Mouse (Mus musculus) limb, embryonic 14.5 days (tissue): ENCODE results near the gene Dlg2. TPM values are rescaled to one million over a fixed set of nuclear protein-coding genes. Genes with fewer than 3 reads are reported as not detected.

Experiments
- ATAC-seq: fragments of 200-750 bp; cut with Nextera tagmentation; 2 replicates; pipeline ENCODE4 v1.8.0; 2017; ENCODE audit warnings: low read depth, moderate number of reproducible peaks, moderate TSS enrichment; ENCODE audit not compliant: low FRiP score
- DNase-seq: peaks from one replicate; pipeline ENCODE4 v3.0.0-alpha.2; 2015; ENCODE audit warnings: low spot score
- H3K27ac ChIP-seq: fragments of 300-500 bp; sonication (generic); replicated peaks from 2 replicates; pipeline ENCODE4 v1.5.1; 2014; ENCODE audit warnings: low read depth, mild to moderate bottlenecking, low read length, moderate library complexity, mixed read lengths
- H3K27me3 ChIP-seq: fragments of 300-500 bp; sonication (generic); 2 replicates; pipeline ENCODE4 v1.6.1; 2014; ENCODE audit warnings: low read length, mixed read lengths; ENCODE audit not compliant: control insufficient read depth, insufficient read depth
- H3K36me3 ChIP-seq: fragments of 300-500 bp; sonication (generic); 2 replicates; pipeline ENCODE4 v1.6.1; 2014; ENCODE audit warnings: mild to moderate bottlenecking, low read length, moderate library complexity, mixed read lengths; ENCODE audit not compliant: control insufficient read depth, insufficient read depth
- H3K4me1 ChIP-seq: fragments of 300-500 bp; sonication (generic); 2 replicates; pipeline ENCODE4 v1.6.1; 2014; ENCODE audit warnings: antibody characterized with exemption, low read length, mixed read lengths; ENCODE audit not compliant: control insufficient read depth, insufficient read depth
- H3K4me2 ChIP-seq: fragments of 300-500 bp; sonication (generic); replicated peaks from 2 replicates; pipeline ENCODE4 v1.6.1; 2014; ENCODE audit warnings: low read depth, mild to moderate bottlenecking, low read length, moderate library complexity; ENCODE audit not compliant: severe bottlenecking
- H3K4me3 ChIP-seq: fragments of 300-500 bp; sonication (generic); replicated peaks from 2 replicates; pipeline ENCODE4 v1.5.1; 2014; ENCODE audit warnings: low read length
- H3K9ac ChIP-seq: fragments of 300-500 bp; sonication (generic); 2 replicates; pipeline ENCODE4 v1.6.1; 2014; ENCODE audit warnings: mild to moderate bottlenecking, low read depth, low read length, moderate library complexity; ENCODE audit not compliant: severe bottlenecking
- H3K9me3 ChIP-seq: fragments of 300-500 bp; sonication (generic); 2 replicates; pipeline ENCODE4 v1.6.1; 2016; ENCODE audit warnings: low read length; ENCODE audit not compliant: control insufficient read depth
- POLR2A ChIP-seq: fragments of 200-500 bp; IDR thresholded peaks from 2 replicates; pipeline ENCODE4 v1.8.0; 2012; ENCODE audit warnings: inconsistent platforms, mild to moderate bottlenecking, moderate library complexity, borderline replicate concordance; ENCODE audit not compliant: insufficient read depth, insufficient read length; ENCODE audit errors: extremely low read depth
- WGBS: fragments of 180-500 bp; shearing (Covaris S2); extraction: QIAGEN DNeasy Blood & Tissue Kit; methylation state at CpG from one replicate; pipeline ENCODE4 v1.1.7; 2014; 5-methylcytosine and 5-hydroxymethylcytosine counted together
- polyA plus RNA-seq, 2 experiments: library from polyadenylated mRNA; depleted of rRNA in 1 of 2; stranded (reverse) in 1 of 2; unstranded in 1 of 2; fragments of >200 nt; fragmentation: Nextera tagmentation in 1 of 2; extraction: Ambion mirVana in 1 of 2; gene quantifications; 2 replicates each; pipeline versions ENCODE4 v1.2.1 to v1.2.3; 2012 to 2014

The Dlg2 gene
- 4.6 and 5.3 TPM in 2 replicates for polyA plus RNA-seq (2012; rRNA removed)
- polyA plus RNA-seq (2014; fragmentation: Nextera tagmentation; extraction: Ambion mirVana) = 6.2 and 7.3 TPM in 2 replicates

DNA sequence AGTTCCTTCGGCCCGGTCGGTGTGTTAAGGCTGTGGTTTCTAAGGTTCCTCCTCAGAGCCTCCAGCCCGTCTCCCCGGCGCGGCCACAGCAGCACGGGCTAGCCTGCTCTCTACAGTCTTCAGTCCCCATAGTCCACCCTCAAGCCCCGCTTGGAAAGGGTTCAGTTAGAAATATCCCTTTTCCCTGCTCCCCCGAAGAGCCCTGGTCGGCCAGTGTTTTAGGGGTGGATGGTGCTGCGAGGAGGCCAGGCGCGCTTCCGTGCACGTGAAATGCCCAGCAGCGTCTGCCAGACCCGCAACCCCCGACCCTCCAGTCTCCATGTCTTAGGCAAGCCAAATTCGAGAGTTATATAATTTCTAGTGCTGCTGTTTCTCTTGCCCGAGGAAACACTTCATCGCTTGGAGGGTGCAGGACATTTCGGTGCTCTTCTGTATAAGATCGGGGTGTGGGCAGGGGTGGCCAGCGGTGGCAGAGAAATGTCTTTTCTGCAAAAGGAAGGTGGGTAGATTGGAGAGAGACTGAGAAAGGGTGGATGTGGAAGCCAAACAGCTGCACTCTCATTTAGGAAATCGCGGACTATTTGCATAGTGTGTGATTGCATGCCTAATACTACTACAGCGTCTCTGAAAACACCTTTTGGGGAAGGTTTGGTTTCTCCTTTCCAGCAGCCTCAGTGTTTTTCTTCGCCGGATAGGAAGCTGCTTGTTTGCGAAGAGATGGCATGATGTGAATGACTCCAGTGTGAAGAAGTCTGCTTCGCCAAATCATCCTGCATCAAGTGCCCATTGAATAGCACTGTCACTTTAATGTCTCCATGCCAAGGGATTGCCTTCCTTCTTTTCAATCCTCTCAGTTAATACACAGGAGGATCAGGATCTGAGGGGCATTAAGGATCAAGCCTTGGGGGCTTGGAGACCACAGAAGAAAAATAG, at the start of gene Dlg2:
Dlg2 (plus strand) TSS at position 360 of the 933 bp plus-strand sequence.
- WGBS = 1% methylated on average over 32 of the region's 32 CpGs
- Histone ChIP-seq H3K27ac (peak within 1 kb of the TSS; percentile 33; the same call in 1 of the 2 replicates), H3K9ac (peak within 1 kb of the TSS; percentile 58), H3K27me3 (peaks cover 8% of the 10 kb centered on the region; the same call in 1 of the 2 replicates), H3K4me3 (peak within 1 kb of the TSS; percentile 54), H3K4me2 (peak within 1 kb of the TSS; percentile 94), H3K36me3 (peaks cover 4% of the 10 kb centered on the region; the same call in 1 of the 2 replicates), H3K9me3 (no peaks in the 10 kb centered on the region), H3K4me1 (peaks cover 6% of the 10 kb centered on the region; the same call in 1 of the 2 replicates)
- no peak for TF ChIP-seq POLR2A
- ATAC-seq = no peak; the same call in 1 of the 2 replicates
- DNase-seq = no peak

DNA sequence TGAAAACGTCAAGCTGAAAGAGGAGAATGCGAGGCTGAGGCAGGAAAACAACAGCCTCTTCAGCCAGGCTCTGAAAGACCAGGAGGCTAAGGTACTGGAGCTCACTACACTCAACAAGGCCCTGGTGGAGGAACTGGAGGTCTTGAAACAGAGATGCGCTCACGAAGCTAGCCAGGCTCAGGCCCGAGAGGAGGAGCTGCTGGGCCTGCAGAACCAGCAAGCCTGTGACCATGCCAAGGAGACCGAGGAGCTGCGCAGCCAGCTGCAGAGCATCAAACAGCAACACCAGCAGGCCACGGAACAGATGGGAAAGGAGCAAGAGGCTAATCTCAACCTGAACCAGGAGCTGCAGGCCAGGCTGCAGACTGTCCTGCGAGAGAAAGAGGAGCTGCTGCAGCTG, 49.5 kb upstream of the Dlg2 start:
- DNase-seq (no peak), ATAC-seq (no peak)
- peak overlapping the region; percentile 52 for H3K4me2 ChIP-seq
- no peaks in the 10 kb centered on the region for H3K4me1 ChIP-seq
- no peaks in the 10 kb centered on the region for H3K36me3 ChIP-seq
- no peaks in the 10 kb centered on the region for H3K27me3 ChIP-seq
- 69% methylated on average over 9 of the region's 9 CpGs for WGBS
- no peak for TF ChIP-seq POLR2A
- no peak overlapping the region for H3K27ac ChIP-seq
- no peak overlapping the region for H3K9ac ChIP-seq
- peak overlapping the region; percentile 27 for H3K4me3 ChIP-seq
- no peaks in the 10 kb centered on the region for H3K9me3 ChIP-seq

- TF ChIP-seq POLR2A = no peak
- no peak for DNase-seq
These were observed 44.3 kb upstream of the Dlg2 start for GRCm38 (mm10) chr7:90432221-90432620.

DNA sequence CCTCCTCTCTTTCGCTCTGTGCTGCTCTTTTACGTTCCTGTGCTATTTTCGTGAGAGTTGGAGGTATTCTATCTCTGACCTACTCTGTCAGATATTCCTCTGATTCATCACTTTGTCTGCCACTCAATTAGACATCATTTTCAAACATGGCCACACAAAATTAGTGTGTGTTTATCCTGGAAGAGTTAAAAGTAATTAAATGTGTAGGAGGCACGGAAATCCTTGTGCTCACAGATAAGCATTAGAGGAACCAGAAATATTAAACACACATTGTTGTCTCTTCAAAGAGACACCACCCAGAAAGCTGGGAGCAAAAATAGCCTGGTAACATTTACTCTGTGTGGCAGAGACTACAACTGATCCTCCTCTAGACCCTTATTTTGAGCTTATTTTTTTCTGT, 36.4 kb upstream of the Dlg2 start:
- no peak overlapping the region for H3K27ac ChIP-seq
- H3K4me3 ChIP-seq = no peak overlapping the region
- no peak overlapping the region for H3K4me2 ChIP-seq
- H3K36me3 ChIP-seq = no peaks in the 10 kb centered on the region
- 0 out of 2 replicates have a peak, but pooled peaks cover 3% of the 10 kb centered on the region for H3K4me1 ChIP-seq
- no peaks in the 10 kb centered on the region for H3K27me3 ChIP-seq
- DNase-seq (no peak), ATAC-seq (no peak)
- TF ChIP-seq POLR2A = no peak
- no peaks in the 10 kb centered on the region for H3K9me3 ChIP-seq
- no peak overlapping the region for H3K9ac ChIP-seq
- 90% methylated on average over 4 of the region's 4 CpGs for WGBS

More at GRCm38 (mm10) chr7:90432221-90432620, 44.3 kb upstream of the Dlg2 start:
- Histone ChIP-seq H3K36me3 (no peaks in the 10 kb centered on the region), H3K9me3 (no peaks in the 10 kb centered on the region), H3K27ac (no peak overlapping the region), H3K4me2 (no peak overlapping the region), H3K4me3 (no peak overlapping the region), H3K27me3 (no peaks in the 10 kb centered on the region), H3K9ac (no peak overlapping the region), H3K4me1 (no peaks in the 10 kb centered on the region)
- no peak for ATAC-seq

DNA sequence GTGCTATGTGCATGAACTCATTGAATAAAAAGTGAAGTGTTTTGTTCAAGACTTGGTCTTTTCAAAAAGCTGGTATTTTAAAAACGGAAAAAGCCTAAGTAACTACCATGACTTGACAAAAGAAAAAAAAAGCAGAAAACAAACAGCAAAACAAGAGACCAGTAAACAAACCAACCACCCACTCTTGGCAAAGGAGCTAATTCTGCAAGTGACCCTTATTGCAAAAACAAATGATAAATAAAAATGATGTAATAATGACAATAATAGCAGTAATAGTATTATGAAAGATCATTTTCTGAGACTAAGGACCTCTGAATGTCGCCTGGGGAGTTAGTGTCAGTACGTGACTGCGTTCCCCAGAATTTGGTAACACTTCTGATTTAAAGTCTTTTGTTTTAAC, 34.4 kb upstream of the Dlg2 start:
- peaks cover 1% of the 10 kb centered on the region; the same call in 1 of the 2 replicates for H3K36me3 ChIP-seq
- 0 out of 2 replicates have a peak, but pooled peaks cover 6% of the 10 kb centered on the region for H3K4me1 ChIP-seq
- H3K27ac ChIP-seq = peak overlapping the region; percentile 99; the same call in 1 of the 2 replicates
- no peak for TF ChIP-seq POLR2A
- H3K9me3 ChIP-seq = no peaks in the 10 kb centered on the region
- H3K9ac ChIP-seq = peak overlapping the region; percentile 99
- 10% methylated on average over 4 of the region's 4 CpGs for WGBS
- no peaks in the 10 kb centered on the region for H3K27me3 ChIP-seq
- peak; percentile 8; the same call in 1 of the 2 replicates for ATAC-seq
- peak overlapping the region; percentile 92 for H3K4me3 ChIP-seq
- DNase-seq = peak; percentile 5
- H3K4me2 ChIP-seq = peak overlapping the region; percentile 41
